Mouse (Mus musculus): ENCODE measurements around the gene Lrrc4c.

Lrrc4c gene

GRCm38 (mm10) chr2:96317387-96318299, at the start of gene Lrrc4c:
TSS of gene Lrrc4c (plus strand) at chr2:96318169.
- DNase-seq (ENCODE audit: low spot score in 2 of 2), result no peak

GRCm38 (mm10) chr2:96275061-96275460, 42.9 kb upstream of the Lrrc4c start:
- DNase-seq (ENCODE audit: low spot score in 2 of 2), result no peak

- DNase-seq (ENCODE audit: low spot score in 2 of 2), result no peak
Measured at GRCm38 (mm10) chr2:96282926-96283325, 35.0 kb upstream of the Lrrc4c start.

GRCm38 (mm10) chr2:96287512-96287911, 30.5 kb upstream of the Lrrc4c start:
- no peak for DNase-seq (ENCODE audit: low spot score in 2 of 2)

DNA sequence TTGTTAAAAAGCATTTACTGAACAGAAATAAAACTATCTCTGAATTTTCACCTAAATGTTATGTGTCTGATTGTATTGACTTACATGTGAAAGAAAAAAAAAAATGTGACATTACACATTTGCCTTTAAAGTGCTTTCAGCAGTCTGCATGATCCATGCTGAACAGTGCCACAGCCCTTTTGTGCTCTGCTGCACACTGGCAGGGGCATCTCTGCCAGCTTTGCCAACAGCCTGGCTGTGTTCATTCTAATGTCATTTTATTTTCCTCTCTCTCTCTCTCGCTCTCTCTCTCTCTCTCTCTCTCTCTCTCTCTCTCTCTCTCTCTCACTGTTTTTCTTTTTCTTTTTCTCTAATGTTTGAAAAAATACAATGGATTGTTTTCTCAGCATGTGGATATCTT, 27.4 kb upstream of the Lrrc4c start:
- DNase-seq (ENCODE audit: low spot score in 2 of 2), result no peak

DNA sequence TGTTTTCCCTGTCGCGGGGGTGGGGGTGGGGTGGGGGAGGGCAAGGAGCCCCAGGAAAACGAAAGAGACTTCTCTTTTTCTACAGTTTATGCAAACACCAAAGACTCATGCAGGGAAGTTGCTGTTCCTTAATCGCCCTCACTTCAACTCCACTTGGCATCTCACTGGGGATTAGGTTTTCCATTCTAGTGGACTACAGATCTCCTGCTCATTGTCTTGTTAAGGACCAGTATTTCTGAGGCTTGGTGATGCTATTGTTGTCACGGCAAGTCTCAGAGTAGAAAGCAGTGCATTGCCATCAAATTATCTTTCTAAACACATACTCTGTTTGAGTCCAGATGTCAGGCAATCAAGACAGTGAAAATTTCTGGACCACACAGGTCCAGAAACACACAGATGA, 2.9 kb upstream of the Lrrc4c start:
- no peak for DNase-seq (ENCODE audit: low spot score in 2 of 2)

- DNase-seq (ENCODE audit: low spot score in 2 of 2), result no peak
Measured at GRCm38 (mm10) chr2:96316531-96316930, 1.4 kb upstream of the Lrrc4c start.

- DNase-seq (ENCODE audit: low spot score in 2 of 2), result no peak
Measured at GRCm38 (mm10) chr2:96318556-96318955, 587 bp downstream of the Lrrc4c start.

GRCm38 (mm10) chr2:96319201-96319600, 1.2 kb downstream of the Lrrc4c start:
- no peak for DNase-seq (ENCODE audit: low spot score in 2 of 2)

DNA sequence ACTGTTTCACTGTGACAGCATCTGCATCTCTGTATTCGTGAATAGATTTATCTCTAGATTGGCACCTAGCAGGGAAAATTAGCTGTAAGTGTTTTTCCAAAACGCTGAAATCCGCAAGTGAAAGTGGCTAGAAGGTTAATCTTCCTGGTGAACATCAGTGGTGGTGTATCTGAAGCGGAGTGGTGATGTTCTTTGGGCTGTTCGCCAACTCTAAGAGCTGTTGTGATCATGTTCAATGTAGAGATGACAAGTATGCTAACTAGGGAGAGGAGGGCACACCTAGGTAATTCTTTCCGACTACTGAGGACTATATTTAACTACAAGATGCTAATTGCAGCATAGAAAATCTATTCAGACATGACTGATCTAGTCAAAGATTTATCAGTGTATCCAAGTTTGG, 1.7 kb downstream of the Lrrc4c start:
- no peak for DNase-seq (ENCODE audit: low spot score in 2 of 2)

GRCm38 (mm10) chr2:96334652-96335051, 16.7 kb downstream of the Lrrc4c start:
- DNase-seq (ENCODE audit: low spot score in 2 of 2), result no peak

- no peak for DNase-seq (ENCODE audit: low spot score in 2 of 2)
Measured at GRCm38 (mm10) chr2:96337354-96337753, 19.4 kb downstream of the Lrrc4c start.

- no peak for DNase-seq (ENCODE audit: low spot score in 2 of 2)
Measured at GRCm38 (mm10) chr2:96401186-96401811, 83.3 kb downstream of the Lrrc4c start.

- DNase-seq (ENCODE audit: low spot score in 2 of 2), result no peak
Measured at GRCm38 (mm10) chr2:96402514-96402913, 84.5 kb downstream of the Lrrc4c start.

- no peak for DNase-seq (ENCODE audit: low spot score in 2 of 2)
Measured at GRCm38 (mm10) chr2:96406856-96407255, 88.9 kb downstream of the Lrrc4c start.

- no peak for DNase-seq (ENCODE audit: low spot score in 2 of 2)
Measured at GRCm38 (mm10) chr2:96411182-96411581, 93.2 kb downstream of the Lrrc4c start.

DNA sequence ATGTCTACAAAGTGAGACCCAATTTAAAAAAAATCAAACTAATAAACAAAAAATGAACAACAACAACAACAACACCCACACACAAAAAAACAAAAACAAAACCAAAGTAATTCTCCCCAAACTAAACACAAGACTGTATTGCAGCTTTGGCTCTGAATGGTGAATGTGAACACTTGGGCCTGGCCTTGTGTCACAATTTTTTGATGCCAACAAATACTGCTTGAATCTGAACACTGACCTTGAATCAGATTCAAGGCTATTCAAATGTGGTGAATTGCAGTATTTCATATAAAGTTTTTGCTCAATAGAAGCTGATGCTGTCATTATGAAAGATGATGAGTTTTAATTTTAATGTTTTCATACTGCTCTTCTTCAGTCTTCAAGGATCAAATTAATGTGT, 143.6 kb downstream of the Lrrc4c start:
- no peak for DNase-seq (ENCODE audit: low spot score in 2 of 2)

GRCm38 (mm10) chr2:96475674-96476073, 157.7 kb downstream of the Lrrc4c start:
- no peak for DNase-seq (ENCODE audit: low spot score in 2 of 2)

- DNase-seq (ENCODE audit: low spot score in 2 of 2), result no peak
Measured at GRCm38 (mm10) chr2:96499116-96499882, 181.3 kb downstream of the Lrrc4c start.

DNA sequence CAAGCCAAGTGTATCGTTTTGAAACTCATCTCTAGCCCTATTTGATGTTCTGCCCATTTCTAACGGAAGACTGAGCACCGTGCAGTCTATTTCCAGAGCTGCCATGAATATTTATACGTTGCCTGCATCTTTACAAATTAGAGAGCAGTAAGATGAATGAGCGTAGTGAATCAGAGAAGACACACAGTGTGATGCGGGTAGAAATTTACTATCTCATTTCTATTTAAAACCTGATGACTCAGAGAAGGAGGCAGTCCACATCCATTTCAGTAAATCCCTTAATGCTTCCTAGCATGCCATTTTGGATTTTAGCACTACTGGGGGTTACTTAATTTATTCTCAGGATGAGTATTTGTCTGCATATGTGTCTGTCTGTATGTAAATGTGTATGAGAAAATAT, 186.2 kb downstream of the Lrrc4c start:
- DNase-seq (ENCODE audit: low spot score in 2 of 2), result no peak

DNA sequence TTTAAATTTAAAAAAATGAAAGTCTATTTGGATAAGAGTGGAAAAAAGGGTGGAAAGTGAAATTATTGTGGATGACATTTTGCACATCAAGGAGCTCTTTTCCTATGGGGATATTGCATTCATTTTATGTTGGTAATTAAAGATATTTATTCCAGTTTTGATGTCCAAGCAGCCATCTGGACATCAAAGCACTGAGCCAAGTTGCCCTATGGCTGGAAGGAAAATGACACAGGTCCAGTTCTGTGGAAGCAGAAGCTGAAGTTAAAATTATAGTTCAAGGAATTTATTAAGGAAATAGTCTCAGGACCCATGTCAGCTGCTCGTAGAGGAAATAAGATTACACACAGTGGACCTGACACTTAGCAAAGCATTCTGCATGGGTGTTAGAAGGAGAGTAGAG, 187.7 kb downstream of the Lrrc4c start:
- no peak for DNase-seq (ENCODE audit: low spot score in 2 of 2)

GRCm38 (mm10) chr2:96508991-96509390, 191.0 kb downstream of the Lrrc4c start:
- DNase-seq (ENCODE audit: low spot score in 2 of 2), result no peak

Data from spleen, postnatal 4 days (tissue).